Mouse (Mus musculus) left cerebral cortex, adult 2 months (tissue): ENCODE measurements around the gene Nid1. TPM values are rescaled to one million over a fixed set of nuclear protein-coding genes. Genes with fewer than 3 reads are reported as not detected.
A peak's percentile ranks its signal among the peaks of the same experiment; 100 is the strongest.
"Not testable (repeated sequence)": the region's sequence is repeated elsewhere in the genome, so short reads cannot be mapped to it uniquely, and the experiment has no call there.

Experiments
- DNase-seq, 2 experiments: peaks; one replicate each; pipeline ENCODE4 v3.0.0; 2021 to 2022; ENCODE audit warnings: low spot score in 2 of 2, mixed read lengths in 1 of 2; ENCODE audit errors: extremely low spot score in 1 of 2
- H3K27ac ChIP-seq: fragments of 200-600 bp; 2 replicates; pipeline ENCODE4 v1.8.1; 2022
- H3K4me3 ChIP-seq: fragments of 200-600 bp; 2 replicates; pipeline ENCODE4 v1.8.1; 2022
- CTCF ChIP-seq: fragments of 200-600 bp; IDR thresholded peaks from 2 replicates; pipeline ENCODE4 v1.8.1; 2022; ENCODE audit warnings: antibody characterized with exemption, mild to moderate bottlenecking, moderate library complexity
- intact Hi-C: fragments of 180-260 bp; cut with DNase I; formaldehyde crosslinking; loops from one replicate; pipeline ENCODE4 v1.15.1; 2025
- long read RNA-seq, 2 experiments: library from polyadenylated mRNA; stranded (forward); transcript quantifications; one replicate each; pipeline ENCODE4 v2.0.0; 2021; ENCODE audit warnings: borderline mapping rate in 2 of 2
- total RNA-seq, 2 experiments: library from RNA; stranded (reverse); gene quantifications; 2 replicates each; pipeline ENCODE4 v1.2.3; 2021

The Nid1 gene
- total RNA-seq: 1 to 10 TPM; 4.7 to 6.3 TPM
- long read RNA-seq, experiment 1, full-length matches to known transcripts: 2 of 2 reads
- long read RNA-seq, experiment 1, partial matches to known transcripts: 0 of 2 reads
- long read RNA-seq, experiment 1, other reads (novel, unspliced or antisense): 0 of 2 reads
- long read RNA-seq, experiment 2, full-length matches to known transcripts: 4 of 5 reads
- long read RNA-seq, experiment 2, partial matches to known transcripts: 1 of 5 reads
- long read RNA-seq, experiment 2, other reads (novel, unspliced or antisense): 0 of 5 reads

DNA sequence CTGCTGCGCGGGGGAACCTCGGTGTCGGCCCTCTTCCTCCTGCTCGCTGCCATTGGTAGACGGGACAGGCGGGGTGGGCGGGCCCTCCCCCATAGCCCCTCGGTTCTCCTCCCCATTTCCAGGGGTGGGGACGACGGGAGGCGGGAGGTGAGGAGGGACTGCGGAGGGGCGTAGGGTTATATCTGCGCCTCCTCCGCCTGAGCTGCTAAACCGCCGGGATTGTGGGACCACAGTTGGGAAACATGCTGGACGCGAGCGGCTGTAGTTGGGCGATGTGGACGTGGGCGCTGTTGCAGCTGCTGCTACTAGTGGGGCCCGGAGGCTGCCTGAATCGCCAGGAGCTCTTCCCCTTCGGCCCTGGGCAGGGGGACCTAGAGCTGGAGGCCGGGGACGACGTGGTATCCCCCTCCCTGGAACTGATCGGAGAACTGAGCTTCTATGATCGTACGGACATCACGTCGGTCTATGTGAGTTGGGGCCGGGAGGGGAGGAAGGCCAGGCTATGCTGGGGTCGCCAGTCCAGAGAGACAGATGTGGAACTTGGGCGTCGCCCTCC is at the start of gene Nid1:
Nid1 (plus strand) TSS at position 92 of the 556 bp plus-strand sequence.
- intact Hi-C loops, H3K27ac ChIP-seq, H3K4me3 ChIP-seq, DNase-seq: not testable (repeated sequence)

DNA sequence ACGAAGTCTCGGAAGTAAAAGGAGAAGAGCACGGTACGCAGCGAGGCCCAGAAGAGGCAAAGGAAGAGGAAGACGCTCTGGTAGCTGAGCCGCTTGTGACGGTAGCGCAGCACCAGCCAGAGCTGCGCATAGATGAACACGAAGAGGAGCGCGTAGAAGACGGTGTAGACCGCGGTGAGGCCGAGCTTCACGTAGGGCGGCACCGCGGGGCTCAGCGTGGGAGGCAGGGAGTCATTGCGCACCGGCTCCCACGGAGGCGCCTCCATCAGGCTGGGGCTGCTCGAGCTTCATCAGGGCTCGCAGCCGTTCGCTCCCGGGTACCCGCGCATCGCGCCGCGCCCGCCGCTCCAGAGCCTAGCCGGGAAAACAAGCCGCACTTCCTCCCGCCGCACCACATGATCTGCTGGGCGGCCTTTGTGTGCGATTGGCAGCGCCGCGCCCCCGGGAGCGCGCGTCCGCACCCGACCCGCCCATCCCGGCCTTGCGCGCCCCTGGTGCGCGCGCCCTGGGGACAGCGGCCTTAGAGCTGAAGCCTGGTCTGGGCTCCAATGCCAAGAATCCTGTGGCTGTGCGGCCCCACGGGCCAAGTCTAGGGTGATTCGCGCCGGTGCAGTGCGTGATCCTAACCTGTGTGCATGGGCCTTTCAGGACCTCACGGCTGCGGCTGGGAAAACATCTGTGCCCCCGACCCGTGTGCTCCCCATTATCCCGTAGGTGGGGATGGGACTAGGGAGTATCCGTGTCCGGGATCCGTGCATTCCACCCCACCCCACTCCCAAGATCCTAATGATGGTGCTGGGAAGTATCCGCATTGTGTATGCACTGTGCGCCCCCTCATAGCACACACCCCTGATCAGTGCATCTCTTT is 43.9 kb upstream of the Nid1 start, which contains the start of gene Gpr137b:
Gpr137b (minus strand) TSS at position 787 of the 868 bp plus-strand sequence.
- peak within 1 kb of the TSS; percentile 38; the same call in 1 of the 2 replicates for H3K27ac ChIP-seq

DNA sequence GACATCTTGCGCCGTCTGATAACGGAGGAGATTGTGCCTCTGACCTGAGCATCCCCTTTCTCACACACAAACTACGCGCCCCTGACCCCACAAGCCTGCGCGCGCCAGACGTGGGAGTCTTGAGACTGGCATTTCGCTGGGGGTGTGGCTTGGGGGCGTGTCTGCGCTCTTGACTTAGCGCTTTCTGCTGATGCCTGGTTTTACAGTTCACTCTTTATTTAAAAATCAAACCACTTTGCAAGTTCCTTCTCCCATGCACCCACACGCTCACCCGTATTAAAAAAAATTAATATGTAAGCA is 43.3 kb upstream of the Nid1 start:
- intact Hi-C loops: not testable (repeated sequence)

More for the DNA sequence above, 43.9 kb upstream of the Nid1 start, which contains the start of gene Gpr137b:
- DNase-seq: peak; percentile 55 to 67
- H3K4me3 ChIP-seq: peak within 1 kb of the TSS; percentile 58
- intact Hi-C loops: not testable (repeated sequence)

DNA sequence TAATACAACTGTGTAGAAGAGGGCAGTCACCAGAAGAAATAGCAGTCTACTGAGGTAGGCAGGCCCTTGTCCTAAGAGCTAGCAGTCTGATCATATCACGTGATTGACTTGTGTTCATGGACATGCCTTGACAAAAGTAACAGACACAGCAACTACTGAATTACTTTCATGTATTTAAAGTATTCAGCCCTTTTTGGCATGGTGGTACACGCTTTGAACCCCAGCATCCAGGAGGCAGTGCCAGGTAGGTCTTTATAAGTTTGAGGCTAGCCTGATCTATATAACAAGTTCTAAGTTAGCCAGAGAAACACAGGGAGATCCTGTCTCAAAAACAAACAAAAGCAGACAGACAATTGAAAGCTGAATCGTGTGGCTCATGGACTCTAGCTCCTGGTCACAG is 36.5 kb upstream of the Nid1 start:
- H3K4me3 ChIP-seq, H3K27ac ChIP-seq, DNase-seq, intact Hi-C loops: not testable (repeated sequence)

More for the DNA sequence above, 43.3 kb upstream of the Nid1 start:
- H3K4me3 ChIP-seq: peak overlapping the region; percentile 24; the same call in 1 of the 2 replicates
- DNase-seq, H3K27ac ChIP-seq: not testable (repeated sequence)

DNA sequence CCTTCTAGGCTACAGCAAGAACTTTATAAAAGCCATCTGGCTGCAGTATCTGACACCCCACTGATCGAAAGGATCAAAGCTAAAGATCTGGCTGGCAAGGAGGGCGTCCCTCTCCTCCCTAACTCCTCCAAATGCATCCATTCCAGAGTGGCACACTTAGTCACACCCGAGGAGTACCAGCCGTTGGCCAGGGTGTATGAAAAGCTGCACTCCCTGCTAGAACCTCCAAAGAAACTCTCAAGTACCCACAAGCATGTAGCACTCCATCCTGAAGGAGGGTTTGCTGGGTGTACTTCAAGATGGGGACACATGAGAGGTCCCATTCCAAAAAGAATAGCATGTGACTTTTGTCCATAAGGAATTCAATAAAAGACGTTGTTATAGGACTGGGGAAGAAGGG is 34.5 kb upstream of the Nid1 start:
- intact Hi-C loops, H3K27ac ChIP-seq, H3K4me3 ChIP-seq, DNase-seq: not testable (repeated sequence)

DNA sequence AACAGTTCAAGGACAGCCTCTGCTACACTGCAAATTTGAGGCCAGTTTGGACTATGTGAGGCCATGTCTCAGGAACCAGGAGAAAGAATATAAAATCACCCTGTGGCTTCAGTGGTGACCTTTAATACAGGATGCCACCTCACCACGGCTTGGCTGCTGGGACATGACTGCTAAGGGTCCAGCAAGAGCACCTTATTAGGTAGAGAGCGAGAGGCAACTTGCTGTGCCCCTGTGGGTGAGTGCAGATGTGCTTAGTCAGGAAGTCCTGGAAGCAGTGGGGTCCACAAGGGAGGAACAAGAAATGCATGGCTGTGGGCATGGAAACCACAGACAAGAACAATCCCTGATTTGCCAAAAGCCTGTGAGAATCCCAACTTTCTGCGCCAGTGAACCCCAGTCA is 34.0 kb upstream of the Nid1 start:
- H3K27ac ChIP-seq, DNase-seq, intact Hi-C loops, H3K4me3 ChIP-seq: not testable (repeated sequence)

DNA sequence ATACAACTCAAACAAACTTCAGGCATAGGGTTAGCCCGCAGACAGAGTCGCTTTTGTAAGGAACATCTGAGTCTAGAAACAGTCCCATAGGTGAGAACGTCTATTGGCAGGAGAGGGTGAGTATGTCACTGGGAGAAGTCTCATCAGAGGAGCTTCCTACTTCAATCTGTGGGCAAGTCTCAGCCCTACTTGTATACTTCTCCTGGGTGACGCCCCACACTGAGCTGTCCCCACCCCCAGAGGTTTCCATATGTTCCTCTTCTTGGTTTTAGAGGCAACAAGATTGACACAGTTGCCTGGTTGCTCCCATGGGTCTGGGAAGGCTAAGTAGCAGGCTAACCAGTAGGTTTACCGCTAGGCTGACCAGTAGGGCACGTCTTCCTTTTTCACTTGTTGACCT is 33.5 kb upstream of the Nid1 start:
- intact Hi-C loops, DNase-seq, H3K4me3 ChIP-seq, H3K27ac ChIP-seq: not testable (repeated sequence)

DNA sequence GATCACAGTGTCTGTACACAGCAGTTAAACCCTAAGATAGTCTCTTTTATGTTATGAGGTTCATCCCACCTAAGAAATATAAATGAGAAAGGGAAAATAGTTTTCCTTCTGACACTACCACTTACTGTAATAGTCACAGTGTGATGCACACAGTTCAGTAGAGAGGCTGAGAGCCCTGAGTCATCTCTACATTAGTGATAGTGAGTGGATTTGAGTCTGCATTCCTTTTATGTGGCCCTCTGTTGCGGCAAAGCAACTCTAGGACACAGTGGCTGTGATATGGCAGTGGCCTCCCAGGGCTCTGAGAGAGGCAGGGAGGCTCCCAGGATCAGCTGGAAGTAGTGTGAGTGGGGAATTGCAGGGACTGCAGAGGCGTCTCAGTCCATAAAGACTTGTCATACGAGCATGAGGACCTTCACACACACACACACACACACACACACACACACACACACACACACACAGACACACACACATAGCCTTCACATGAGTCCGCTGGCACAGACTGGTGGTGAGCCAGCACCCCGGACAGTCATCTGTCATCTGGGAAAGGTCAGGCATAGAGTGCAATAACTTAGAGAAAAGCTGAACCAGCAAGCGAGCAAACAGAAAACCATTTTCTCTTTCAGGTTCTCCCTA is 32.7 kb upstream of the Nid1 start:
- H3K4me3 ChIP-seq, intact Hi-C loops, DNase-seq, H3K27ac ChIP-seq: not testable (repeated sequence)

DNA sequence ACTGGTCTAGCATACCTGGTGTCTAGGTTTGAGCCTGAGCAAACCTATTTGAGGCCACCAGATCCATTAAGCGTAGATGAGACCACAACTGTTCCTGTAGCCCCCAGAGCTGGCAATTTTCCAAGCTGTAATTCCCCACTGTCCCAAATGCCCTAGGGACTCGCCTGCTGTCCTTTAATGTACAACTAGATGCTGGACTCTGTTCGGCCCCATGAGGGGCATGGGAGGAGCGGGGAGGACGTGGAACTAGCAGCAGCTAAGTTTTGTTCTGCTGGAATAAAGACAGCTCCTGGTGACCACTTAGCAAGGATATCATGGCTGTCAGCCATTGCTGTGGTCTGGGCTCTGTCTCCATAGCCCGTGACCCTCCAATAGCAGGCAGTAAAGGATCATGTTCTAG is 31.8 kb upstream of the Nid1 start:
- intact Hi-C loops, DNase-seq, H3K4me3 ChIP-seq, H3K27ac ChIP-seq: not testable (repeated sequence)

DNA sequence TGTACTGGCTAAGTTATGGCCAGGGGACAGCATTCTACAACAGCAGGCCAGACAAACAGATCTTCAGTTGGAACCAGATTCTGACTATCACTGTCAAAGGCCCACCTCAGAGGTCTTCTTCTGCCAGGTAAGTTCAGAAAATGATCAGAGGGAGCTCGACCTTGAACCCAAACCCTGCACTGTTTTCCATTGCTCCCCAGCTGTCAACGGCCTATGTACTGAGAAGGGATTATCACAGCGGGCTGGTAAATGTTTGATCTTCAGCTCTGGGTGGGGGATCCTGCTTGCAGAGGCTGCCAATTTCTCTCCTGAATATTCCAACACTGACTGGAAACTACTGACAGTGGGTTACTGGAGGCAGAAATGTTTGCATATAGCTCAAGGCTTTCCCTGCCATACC is 23.1 kb upstream of the Nid1 start:
- intact Hi-C loops: loop anchor here (2.0 kb wide), 1 partner anchor 741 kb away; no protein-coding TSS in a partner anchor
- Histone ChIP-seq H3K27ac (no peak overlapping the region), H3K4me3 (no peak overlapping the region)
- no peak for TF ChIP-seq CTCF
- DNase-seq: no peak

DNA sequence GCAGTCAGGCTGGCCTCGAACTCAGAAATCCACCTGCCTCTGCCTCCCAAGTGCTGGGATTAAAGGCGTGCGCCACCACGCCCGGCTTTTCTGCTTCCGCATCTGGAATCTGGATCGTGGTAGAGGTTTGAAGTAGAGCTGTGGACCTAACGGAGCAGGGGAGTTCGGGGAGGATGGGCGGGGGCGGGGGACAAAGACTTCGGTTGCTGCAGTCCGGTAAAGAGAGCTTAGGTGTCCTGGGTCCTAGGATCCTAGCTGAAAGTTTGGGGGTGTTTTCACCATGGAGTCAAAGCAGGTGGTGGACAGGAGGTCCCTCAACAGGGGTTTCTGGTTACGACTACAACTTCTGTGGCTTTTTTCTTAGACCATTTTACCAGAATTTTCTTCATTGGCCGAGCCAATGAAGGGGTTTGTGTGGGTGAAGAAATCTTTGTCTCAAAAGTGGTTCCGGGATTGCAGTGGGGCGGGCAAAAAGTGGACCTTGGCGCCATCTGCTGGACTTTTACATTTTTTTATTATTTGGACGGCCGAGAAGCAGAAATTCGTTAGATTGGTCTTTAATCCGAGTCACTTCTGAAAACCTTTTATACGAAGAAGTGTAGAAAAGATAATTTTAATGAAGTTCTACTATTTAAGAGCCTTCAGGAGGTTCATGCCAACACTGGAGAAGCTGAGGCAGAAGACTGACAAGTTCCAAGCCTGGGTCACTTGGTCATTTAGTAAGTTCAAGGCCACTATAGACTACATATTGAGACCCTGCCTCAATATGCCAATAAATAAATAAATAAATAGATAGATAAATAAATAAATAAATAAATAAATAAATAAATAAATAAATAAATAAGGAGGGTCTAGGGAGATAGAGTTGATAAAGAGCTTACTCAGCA is 22.0 kb upstream of the Nid1 start:
- TF ChIP-seq CTCF: peak; percentile 54
- not testable (repeated sequence) for H3K4me3 ChIP-seq, H3K27ac ChIP-seq
- intact Hi-C loops: loop anchor here (2.0 to 5.0 kb wide), 2 partner anchors 178 to 743 kb away; no protein-coding TSS in a partner anchor
- DNase-seq: peak; percentile 39 to 46

DNA sequence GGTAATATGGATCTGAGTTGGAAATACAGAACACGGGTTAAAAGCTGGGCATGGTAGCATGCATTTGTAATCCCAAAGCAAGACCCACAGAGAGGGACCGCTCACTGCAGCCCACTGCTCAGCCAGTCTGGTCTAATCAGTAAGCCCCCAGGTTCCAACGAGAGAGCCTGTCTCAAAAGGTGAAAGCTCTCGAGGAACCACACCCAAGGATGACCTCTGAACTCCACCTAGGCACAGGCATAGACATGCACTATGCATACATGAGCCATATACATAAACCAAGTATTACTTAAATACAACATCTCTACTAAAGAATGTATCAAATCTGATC is 21.4 kb upstream of the Nid1 start:
- not testable (repeated sequence) for H3K27ac ChIP-seq, H3K4me3 ChIP-seq, DNase-seq
- intact Hi-C loops: loop anchor here (5.0 kb wide), 1 partner anchor 179 kb away; no protein-coding TSS in a partner anchor
